In genomic region chr7:19822193-19822592, GRCm38 (mm10) we compare ENCODE assay signal across 9 mouse cellular contexts. TPM values are rescaled to one million over a fixed set of nuclear protein-coding genes. Genes with fewer than 3 reads are reported as not detected.
DNase-seq lines count a peak whose midpoint lies in the region; ATAC-seq and TF ChIP-seq lines count a peak whose summit lies in the region.
"Had no signal": no experiment of that assay in that cellular context is flagged by ENCODE, and none has a peak within 500 bp of the region (broad histone marks: within the 10 kb centered on the region; RNA-seq: fewer than 3 reads in every experiment).

No protein-coding gene starts in this region.

- 0 out of 2 replicates have a peak, but pooled peaks cover 5% of the 10 kb centered on the region for H3K9me3 ChIP-seq in limb, embryonic 14.5 days (ENCODE audit: control insufficient read depth, low read length)
- H3K9me3 ChIP-seq in stomach, embryonic 16.5 days (replicated peaks; ENCODE audit: control insufficient read depth, low read length): no peaks in the 10 kb centered on the region

- WGBS in spleen, adult 2 months: 12% methylated on average over 20 of the region's 20 CpGs
- WGBS in limb, embryonic 14.5 days: 6% methylated on average over 20 of the region's 20 CpGs
- WGBS in stomach, embryonic 16.5 days: 7% methylated on average over 20 of the region's 20 CpGs

- H3K4me2 ChIP-seq in limb, embryonic 14.5 days (replicated peaks; ENCODE audit: low read depth, low read length, severe bottlenecking): peak overlapping the region; percentile 63
- peak overlapping the region; percentile 97 for H3K4me2 ChIP-seq in stomach, embryonic 16.5 days (ENCODE audit: low read depth, low read length)

- peaks cover 50% of the 10 kb centered on the region for H3K4me1 ChIP-seq in spleen, adult 2 months (ENCODE audit: control insufficient read depth, insufficient read depth, insufficient read length)
- H3K4me1 ChIP-seq in limb, embryonic 14.5 days (ENCODE audit: control insufficient read depth, insufficient read depth, low read length): peaks cover 24% of the 10 kb centered on the region
- peaks cover 48% of the 10 kb centered on the region for H3K4me1 ChIP-seq in stomach, embryonic 16.5 days (ENCODE audit: control insufficient read depth, insufficient read depth, low read length)

- H3K4me3 ChIP-seq in spleen, adult 2 months (ENCODE audit: extremely low read depth, insufficient read depth, insufficient read length): peak overlapping the region; percentile 65
- peak overlapping the region; percentile 40 for H3K4me3 ChIP-seq in limb, embryonic 14.5 days (replicated peaks; ENCODE audit: low read length)
- peak overlapping the region; percentile 64 for H3K4me3 ChIP-seq in stomach, embryonic 16.5 days (replicated peaks; ENCODE audit: low read length)

- 0 out of 2 replicates have a peak, but pooled peaks cover 2% of the 10 kb centered on the region for H3K36me3 ChIP-seq in spleen, adult 2 months (ENCODE audit: control insufficient read depth, insufficient read depth, low read length)
- H3K36me3 ChIP-seq in limb, embryonic 14.5 days (ENCODE audit: control insufficient read depth, insufficient read depth, low read length): no peaks in the 10 kb centered on the region
- 0 out of 2 replicates have a peak, but pooled peaks cover 6% of the 10 kb centered on the region for H3K36me3 ChIP-seq in stomach, embryonic 16.5 days (ENCODE audit: control insufficient read depth, insufficient read depth, low read length)

- TF ChIP-seq CTCF in spleen, adult 2 months (IDR thresholded peaks at IDR 0.05; ENCODE audit: extremely low read depth, insufficient read depth, insufficient read length, insufficient replicate concordance): no peak

- peak overlapping the region; percentile 57 for H3K9ac ChIP-seq in limb, embryonic 14.5 days (ENCODE audit: low read depth, low read length, severe bottlenecking)
- peak overlapping the region; percentile 90 for H3K9ac ChIP-seq in stomach, embryonic 16.5 days (ENCODE audit: low read length)

- DNase-seq in adrenal gland, postnatal 36 days: peak; percentile 36 to 65
- no peak for DNase-seq in adrenal gland, postnatal 4 days (ENCODE audit: low spot score in 2 of 2)
- no peak for DNase-seq in spleen, adult 2 months (ENCODE audit: low read depth in 1 of 2, low spot score in 2 of 2)
- DNase-seq in spleen, postnatal 36 days (ENCODE audit: low spot score in 2 of 2): no peak
- DNase-seq in limb, embryonic 14.5 days (ENCODE audit: low spot score): no peak
- DNase-seq in frontal cortex, postnatal 25 days (ENCODE audit: low spot score in 2 of 2): no peak
- DNase-seq in testis, postnatal 10 days (ENCODE audit: low spot score): no peak
- DNase-seq: cerebellum, adult 9-10 months had no signal

- H3K27ac ChIP-seq in spleen, adult 2 months (ENCODE audit: insufficient read depth, low read length): peak overlapping the region; percentile 76
- H3K27ac ChIP-seq in limb, embryonic 14.5 days (replicated peaks; ENCODE audit: low read depth, low read length): no peak overlapping the region
- peak overlapping the region; percentile 95; the same call in 1 of the 2 replicates for H3K27ac ChIP-seq in stomach, embryonic 16.5 days (ENCODE audit: low read length)

- H3K27me3 ChIP-seq in spleen, adult 2 months (ENCODE audit: control insufficient read depth, insufficient read depth, low read length): no peaks in the 10 kb centered on the region
- H3K27me3 ChIP-seq in limb, embryonic 14.5 days (ENCODE audit: control insufficient read depth, insufficient read depth, low read length): peaks cover 27% of the 10 kb centered on the region
- no peaks in the 10 kb centered on the region; the same call in 1 of the 2 replicates for H3K27me3 ChIP-seq in stomach, embryonic 16.5 days (ENCODE audit: control insufficient read depth, insufficient read depth, low read length)

- no peak for TF ChIP-seq POLR2A in spleen, adult 2 months (IDR thresholded peaks at IDR 0.05; ENCODE audit: low read depth, low read length)
- no peak for TF ChIP-seq POLR2A in limb, embryonic 14.5 days (IDR thresholded peaks at IDR 0.05; ENCODE audit: borderline replicate concordance, extremely low read depth, insufficient read depth, insufficient read length)

- no peak for ATAC-seq in limb, embryonic 14.5 days (ENCODE audit: low FRiP score, low read depth)
- no peak for ATAC-seq in stomach, embryonic 16.5 days (ENCODE audit: insufficient read depth, low FRiP score)

RNA-seq across cellular contexts. Expression of gene Bcl3, which starts 0.4 kb away (rescaled TPM):
- total RNA-seq in adrenal gland, postnatal 36 days (2021): 10 to 100 TPM; 19.5 to 51.0 TPM
- 10 to 100 TPM in 1 of 2 experiments, 1 to 10 TPM in 1; 9.6 to 11.5 TPM for total RNA-seq in adrenal gland, postnatal 4 days (2021)
- 102 and 149 TPM in 2 replicates for polyA plus RNA-seq in spleen, adult 2 months (2012; rRNA removed)
- polyA plus RNA-seq in limb, embryonic 14.5 days (2012; rRNA removed): 5.5 and 7.6 TPM in 2 replicates
- polyA plus RNA-seq in limb, embryonic 14.5 days (2014; fragmentation: Nextera tagmentation; extraction: Ambion mirVana): 3.1 and 4.7 TPM in 2 replicates
- 9.2 TPM in 2 replicates for polyA plus RNA-seq in stomach, embryonic 16.5 days (2015; fragmentation: Nextera tagmentation; extraction: Ambion mirVana)

RNA-seq across cellular contexts. Expression of gene Cblc, which starts 25.6 kb away (rescaled TPM):
- total RNA-seq in adrenal gland, postnatal 36 days (2021): not detected
- total RNA-seq in adrenal gland, postnatal 4 days (2021): 1 to 10 TPM in 1 of 2 experiments, under 1 TPM in 1; 0.68 to 1.0 TPM
- 1.4 TPM in 2 replicates for polyA plus RNA-seq in spleen, adult 2 months (2012; rRNA removed)
- polyA plus RNA-seq in limb, embryonic 14.5 days (2012; rRNA removed): 5.2 and 5.9 TPM in 2 replicates
- 7.5 and 8.6 TPM in 2 replicates for polyA plus RNA-seq in limb, embryonic 14.5 days (2014; fragmentation: Nextera tagmentation; extraction: Ambion mirVana)
- 31.2 and 32.9 TPM in 2 replicates for polyA plus RNA-seq in stomach, embryonic 16.5 days (2015; fragmentation: Nextera tagmentation; extraction: Ambion mirVana)

RNA-seq across cellular contexts. Expression of gene Gm19345, which starts 29.6 kb away (rescaled TPM):
- under 1 TPM in 1 of 2 experiments, not detected in 1; 0.83 TPM for total RNA-seq in adrenal gland, postnatal 36 days (2021)
- total RNA-seq in adrenal gland, postnatal 4 days (2021): not detected
- polyA plus RNA-seq in spleen, adult 2 months (2012; rRNA removed): 0.45 TPM in 1 of 2 replicates, not detected in the other
- polyA plus RNA-seq in limb, embryonic 14.5 days (2012; rRNA removed): 0.12 and 0.13 TPM in 2 replicates
- not detected in 2 replicates for polyA plus RNA-seq in limb, embryonic 14.5 days (2014; fragmentation: Nextera tagmentation; extraction: Ambion mirVana)
- 0.31 and 0.36 TPM in 2 replicates for polyA plus RNA-seq in stomach, embryonic 16.5 days (2015; fragmentation: Nextera tagmentation; extraction: Ambion mirVana)

RNA-seq across cellular contexts. Expression of gene Ceacam16, which starts 38.9 kb away (rescaled TPM):
- not detected for total RNA-seq in adrenal gland, postnatal 36 days (2021)
- under 1 TPM in 1 of 2 experiments, not detected in 1; 0.20 TPM for total RNA-seq in adrenal gland, postnatal 4 days (2021)
- polyA plus RNA-seq in spleen, adult 2 months (2012; rRNA removed): 17.0 and 21.7 TPM in 2 replicates
- polyA plus RNA-seq in limb, embryonic 14.5 days (2012; rRNA removed): 0.11 and 0.18 TPM in 2 replicates
- not detected in 2 replicates for polyA plus RNA-seq in limb, embryonic 14.5 days (2014; fragmentation: Nextera tagmentation; extraction: Ambion mirVana)
- not detected in 2 replicates for polyA plus RNA-seq in stomach, embryonic 16.5 days (2015; fragmentation: Nextera tagmentation; extraction: Ambion mirVana)

RNA-seq across cellular contexts. Expression of gene Bcam, which starts 51.4 kb away (rescaled TPM):
- 10 to 100 TPM; 43.5 to 53.8 TPM for total RNA-seq in adrenal gland, postnatal 36 days (2021)
- total RNA-seq in adrenal gland, postnatal 4 days (2021): 10 to 100 TPM; 59.8 to 84.7 TPM
- 30.1 and 39.8 TPM in 2 replicates for polyA plus RNA-seq in spleen, adult 2 months (2012; rRNA removed)
- 94.3 and 108 TPM in 2 replicates for polyA plus RNA-seq in limb, embryonic 14.5 days (2012; rRNA removed)
- polyA plus RNA-seq in limb, embryonic 14.5 days (2014; fragmentation: Nextera tagmentation; extraction: Ambion mirVana): 114 and 116 TPM in 2 replicates
- 118 and 122 TPM in 2 replicates for polyA plus RNA-seq in stomach, embryonic 16.5 days (2015; fragmentation: Nextera tagmentation; extraction: Ambion mirVana)

Comparison
In these comparisons a context has a peak if more than half of its experiments do, and no peak if none do; other contexts are left out.
1. DNase-seq: peak in adrenal gland, postnatal 36 days (2 of 2); none in adrenal gland, postnatal 4 days (0 of 2), spleen, adult 2 months (0 of 2), spleen, postnatal 36 days (0 of 2), limb, embryonic 14.5 days (single experiment), frontal cortex, postnatal 25 days (0 of 2) and testis, postnatal 10 days (single experiment).
2. RNA of gene Bcl3, which starts 0.4 kb away (polyA plus RNA-seq): 102 to 149 TPM in spleen, adult 2 months; 9.2 TPM in stomach, embryonic 16.5 days and 3.1 to 7.6 TPM in limb, embryonic 14.5 days; every median in the first group is over 10 times any median in the second.
3. Peak in every context shown above with its lines, with median percentiles within 50 percentile points of each other: H3K4me3 ChIP-seq.